Mouse (Mus musculus) left cerebral cortex, adult 18-20 months (tissue): ENCODE results near the gene Capn9. TPM values are rescaled to one million over a fixed set of nuclear protein-coding genes. Genes with fewer than 3 reads are reported as not detected.

Source experiments
- DNase-seq, 2 experiments: peaks; one replicate each; pipeline ENCODE4 v3.0.0; 2021 to 2022; ENCODE audit warnings: low spot score in 2 of 2, mixed read lengths in 1 of 2
- total RNA-seq, 2 experiments: library from RNA; stranded (reverse); gene quantifications; 2 replicates each; pipeline ENCODE4 v1.2.3; 2021

The Capn9 gene
- total RNA-seq, 2 experiments from 2014 or later = not detected

DNA sequence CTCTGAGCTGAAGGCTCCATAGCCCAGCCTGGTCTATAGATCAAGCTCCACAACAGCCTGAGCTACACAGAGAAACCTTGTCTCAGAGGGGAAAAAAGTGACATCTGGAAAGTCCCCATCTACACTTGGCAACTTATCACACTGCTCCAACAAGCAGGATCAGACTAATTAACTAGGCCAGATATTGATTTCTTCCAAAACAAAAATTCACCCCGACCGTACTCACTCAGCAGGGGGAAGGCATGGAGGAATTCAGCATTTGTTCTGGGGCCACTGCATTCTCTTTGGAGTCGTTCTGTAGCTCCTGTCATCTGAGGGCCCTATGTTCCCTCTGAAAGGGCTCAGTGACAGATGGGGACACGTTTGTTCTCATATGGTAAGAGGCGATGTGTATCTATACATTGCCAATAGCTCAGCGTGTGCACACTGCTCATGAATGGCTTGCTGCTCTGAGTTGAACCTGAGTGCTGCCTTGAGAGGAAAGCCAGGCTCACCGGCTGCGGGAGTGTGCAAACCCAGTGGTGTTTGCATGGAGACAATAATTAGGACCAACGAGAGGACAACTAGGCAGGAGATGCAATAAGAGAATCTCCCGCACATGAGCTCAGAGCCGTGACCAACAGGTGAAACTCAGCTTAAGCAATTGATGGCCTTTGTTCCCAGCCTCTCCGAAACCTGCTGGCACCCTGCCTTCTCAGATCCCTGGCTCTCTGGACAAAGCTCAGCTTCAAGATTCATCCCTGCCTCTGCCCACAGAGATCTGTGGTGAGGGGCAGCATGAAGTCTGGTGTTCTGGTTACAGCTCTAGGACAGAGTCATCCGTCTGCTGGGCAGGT, 58.7 kb downstream of the Capn9 start:
- no peak for DNase-seq

- no peak for DNase-seq
Observed at GRCm38 (mm10) chr8:124635247-124635502, 59.3 kb downstream of the Capn9 start.

DNA sequence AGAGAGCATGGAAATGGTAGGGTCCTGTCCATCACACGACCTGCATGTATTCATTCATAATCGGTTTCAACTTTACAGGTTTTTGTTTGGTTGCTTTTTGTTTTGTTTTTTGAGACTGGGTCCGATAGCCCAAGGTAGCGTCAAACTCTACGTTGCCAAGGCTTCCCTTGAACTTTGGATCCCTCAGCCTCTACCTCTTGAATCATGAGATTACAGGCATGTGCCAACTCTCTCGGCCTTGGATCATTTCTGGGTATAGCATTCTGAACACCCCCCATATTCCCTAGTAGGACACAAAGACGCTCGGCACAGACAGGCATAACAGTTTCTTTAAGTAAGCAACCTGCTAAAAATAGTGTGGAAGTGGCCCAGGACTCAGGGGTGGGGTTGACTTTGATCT, 65.7 kb downstream of the Capn9 start:
- no peak for DNase-seq

DNA sequence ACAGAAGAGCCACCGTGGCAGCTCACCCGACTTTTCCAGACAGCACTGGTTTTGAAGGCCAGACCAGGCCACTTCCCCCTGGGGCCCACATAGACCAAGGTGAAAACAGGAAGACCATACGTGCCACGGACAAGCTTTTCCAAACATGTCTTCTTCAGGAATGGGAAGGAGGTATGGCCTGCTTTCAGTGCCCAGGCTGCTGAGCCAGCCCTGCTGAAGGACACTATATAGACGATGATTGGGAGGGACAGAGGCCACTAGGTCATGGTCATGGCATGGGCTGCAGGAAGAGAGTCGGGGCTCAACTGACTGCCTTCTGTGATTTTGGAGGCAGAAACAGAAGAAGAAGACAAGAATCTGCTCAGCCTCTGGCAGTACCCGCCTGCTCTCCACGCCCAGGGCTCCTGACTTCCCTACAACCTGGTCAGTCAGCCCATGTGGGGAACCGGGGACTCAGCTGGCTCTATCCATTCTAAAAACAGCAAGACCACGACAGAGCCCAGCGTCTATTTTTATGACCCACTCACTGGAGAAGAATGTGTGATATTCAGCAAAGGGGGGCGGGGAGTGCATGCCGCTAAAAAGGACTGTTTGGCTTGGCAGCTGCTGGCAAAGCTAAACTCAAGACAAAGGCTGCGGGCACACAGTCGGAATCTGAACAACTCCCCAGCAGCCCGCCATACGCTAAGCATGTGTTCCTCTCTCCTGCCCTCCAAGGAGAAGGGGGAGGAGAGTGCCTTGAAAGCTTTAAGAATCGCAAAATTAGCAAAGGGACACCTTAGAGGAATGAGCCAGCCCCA, 67.8 kb downstream of the Capn9 start:
- DNase-seq = peak; percentile 55 to 77

GRCm38 (mm10) chr8:124648311-124648710, 72.4 kb downstream of the Capn9 start:
- DNase-seq = no peak

GRCm38 (mm10) chr8:124651776-124652175, 75.9 kb downstream of the Capn9 start:
- DNase-seq = no peak

DNA sequence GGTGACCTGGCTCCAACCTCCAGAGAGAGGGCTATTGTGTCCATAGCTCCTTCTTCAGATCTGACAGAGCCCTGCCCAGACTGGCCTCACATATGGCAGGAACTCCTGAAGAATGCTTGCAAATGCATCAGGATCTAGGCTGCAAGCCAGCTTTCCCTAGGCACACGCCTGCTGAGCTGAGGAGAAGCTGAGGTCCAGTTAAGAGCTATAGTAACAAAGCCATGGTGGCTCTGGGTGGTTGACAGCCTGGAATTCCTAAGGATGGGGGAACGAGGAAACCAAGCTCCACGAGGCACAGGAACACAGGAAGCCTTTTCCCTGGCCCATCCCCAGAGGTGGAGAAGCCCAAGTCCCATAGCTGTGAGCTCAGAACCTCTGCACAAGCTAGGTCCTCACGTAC, 76.6 kb downstream of the Capn9 start:
- DNase-seq = no peak

DNA sequence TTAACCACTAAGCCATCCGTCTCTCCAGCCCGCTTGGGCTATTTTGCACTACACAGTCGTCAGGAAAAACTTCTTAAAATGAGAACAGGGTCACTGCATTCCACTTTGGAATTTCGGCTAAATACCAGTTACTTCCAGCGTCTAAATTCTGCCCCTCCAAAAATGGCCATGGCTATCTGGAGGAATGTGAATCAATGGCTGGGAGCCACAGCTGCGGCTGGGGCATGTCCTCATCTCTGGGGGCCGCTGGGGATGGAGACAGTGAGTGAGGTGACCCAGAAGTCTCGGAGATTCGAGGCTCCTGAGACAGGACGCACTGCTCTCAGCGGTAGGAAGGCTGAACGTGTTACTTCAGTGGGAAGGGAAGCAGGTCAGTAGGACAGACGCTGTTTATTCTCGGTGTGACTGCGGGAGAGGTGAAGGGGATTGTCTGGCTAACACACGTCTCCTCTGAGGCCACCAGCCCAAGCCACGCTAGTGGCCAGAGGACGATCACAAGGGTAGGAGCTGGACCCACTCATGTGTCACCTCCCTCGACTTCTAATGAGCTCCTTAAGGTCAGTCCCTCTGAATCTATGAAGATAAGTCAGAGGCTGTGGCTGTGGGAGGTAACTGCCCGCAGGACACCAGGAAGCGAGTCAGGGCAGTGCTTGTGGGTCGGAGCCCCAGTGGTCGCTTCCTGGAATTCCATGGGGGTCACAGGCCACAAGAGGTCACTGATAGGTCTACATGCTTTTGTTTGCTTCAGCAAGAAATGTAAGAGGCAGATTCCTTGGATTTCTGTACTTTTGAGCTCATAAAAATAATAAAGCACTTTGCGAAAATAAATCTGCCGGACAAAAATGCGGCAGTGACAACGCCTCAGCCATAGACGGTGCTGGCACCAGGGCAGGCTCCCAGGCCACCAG, 77.9 kb downstream of the Capn9 start:
- DNase-seq = no peak

DNA sequence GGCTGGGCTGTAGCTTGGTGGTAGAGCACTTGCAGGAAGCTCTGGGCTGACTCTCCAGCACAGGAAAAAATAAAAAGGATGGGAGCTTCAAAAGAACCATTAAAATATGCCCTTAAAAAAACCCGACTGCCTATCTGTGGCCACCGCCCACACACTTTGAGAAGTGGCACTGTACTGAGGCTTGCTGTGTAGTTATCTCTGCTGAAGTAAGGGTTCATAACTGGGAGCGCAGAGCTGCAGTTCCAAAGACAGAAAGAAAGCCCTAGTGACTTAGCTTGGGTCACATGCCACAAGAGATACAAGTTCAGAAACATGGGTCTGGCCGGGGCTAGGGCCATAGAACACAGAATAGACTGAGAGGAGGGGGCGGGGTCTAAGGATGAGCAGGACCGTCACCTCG, 82.0 kb downstream of the Capn9 start:
- no peak for DNase-seq

- peak in 1 of 2 experiments; percentile 29 for DNase-seq
Observed at GRCm38 (mm10) chr8:124658415-124658814, 82.5 kb downstream of the Capn9 start.

DNA sequence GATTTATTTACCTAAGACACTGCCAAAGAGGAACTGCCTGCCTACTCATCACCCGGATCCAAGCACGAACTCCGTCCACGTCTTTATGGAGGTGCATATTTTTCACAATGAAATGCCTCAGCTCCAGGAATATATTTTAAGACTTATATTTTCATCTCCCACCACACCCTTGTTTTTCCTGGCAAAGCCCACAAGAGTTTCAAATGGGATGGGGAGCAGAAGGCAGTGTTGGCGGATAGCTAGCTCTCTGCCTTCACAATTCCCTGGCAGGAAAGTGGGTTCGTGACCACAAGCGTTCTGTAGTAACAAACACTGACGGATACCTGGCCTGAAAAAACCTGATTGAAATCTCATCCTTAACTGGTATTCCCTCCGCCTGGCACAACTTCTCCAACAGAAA, 85.9 kb downstream of the Capn9 start:
- DNase-seq = peak; percentile 56 to 71

DNA sequence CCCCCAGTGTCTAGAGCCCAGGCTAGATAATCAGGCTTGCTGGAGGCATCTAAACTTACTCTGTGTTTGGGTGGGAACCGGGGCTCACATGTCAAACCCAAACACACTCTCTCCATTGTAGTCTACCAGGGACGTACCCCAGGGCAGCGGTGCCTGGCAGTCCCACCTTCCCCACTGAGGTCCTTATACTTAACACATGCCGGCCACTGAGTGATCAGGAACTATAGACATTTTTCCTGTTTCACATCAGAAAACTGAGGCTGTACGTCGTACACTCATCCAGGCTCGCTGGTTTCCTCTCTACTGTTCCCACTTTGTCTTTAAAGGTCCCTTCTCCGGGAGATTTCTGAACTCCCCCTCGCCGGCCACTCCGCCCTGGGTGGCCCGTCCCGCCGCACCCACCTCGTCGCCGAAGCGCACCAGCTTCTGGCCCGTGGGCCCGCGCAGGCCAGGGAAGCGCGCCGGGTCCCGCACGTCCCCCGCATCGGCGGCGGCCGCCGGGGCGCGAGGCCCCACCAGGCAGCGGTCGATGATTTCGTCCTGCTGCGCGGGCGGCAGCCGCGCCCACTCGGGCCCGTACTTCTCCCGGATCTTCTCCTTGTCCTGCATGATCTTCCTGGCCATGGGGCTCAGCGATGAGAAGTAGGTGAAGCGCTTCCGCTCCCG, 86.7 kb downstream of the Capn9 start:
- no peak for DNase-seq

GRCm38 (mm10) chr8:124663112-124663873, 87.4 kb downstream of the Capn9 start, which contains the start of gene 2310022B05Rik:
Gene 2310022B05Rik, minus strand, starts transcription at chr8:124663369.
- DNase-seq = peak; percentile 72 to 77

GRCm38 (mm10) chr8:124663874-124664230, 87.9 kb downstream of the Capn9 start:
- DNase-seq = no peak

GRCm38 (mm10) chr8:124664414-124664813, 88.5 kb downstream of the Capn9 start:
- DNase-seq = no peak

Other genes with a start within 250 kb of the Capn9 start
- gene Pgbd5, start 136.5 kb upstream of the Capn9 start, total RNA-seq = 100 to 1,000 TPM; 208 to 219 TPM
- 10 to 100 TPM; 35.4 to 37.7 TPM for gene Cog2, start 55.3 kb upstream of the Capn9 start, total RNA-seq
- 10 to 100 TPM; 13.2 to 14.8 TPM for gene Agt, start 6.4 kb upstream of the Capn9 start, total RNA-seq
- 10 to 100 TPM; 56.4 to 66.5 TPM for gene 2310022B05Rik, start 87.3 kb downstream of the Capn9 start, total RNA-seq
- 10 to 100 TPM; 36.7 to 38.6 TPM for gene Ttc13, start 145.9 kb downstream of the Capn9 start, total RNA-seq
- gene Arv1, start 146.0 kb downstream of the Capn9 start, total RNA-seq = 10 to 100 TPM; 10.3 to 12.8 TPM
- gene Fam89a, start 175.7 kb downstream of the Capn9 start, total RNA-seq = under 1 TPM; 0.49 to 0.53 TPM
- gene Trim67, start 217.0 kb downstream of the Capn9 start, total RNA-seq = 1 to 10 TPM; 1.5 to 2.2 TPM